Mouse (Mus musculus) left cerebral cortex, adult 8-10 months (tissue): ENCODE results near the gene Spp2. TPM values are rescaled to one million over a fixed set of nuclear protein-coding genes. Genes with fewer than 3 reads are reported as not detected.

ENCODE experiments used
- DNase-seq, 2 experiments: peaks; one replicate each; pipeline ENCODE4 v3.0.0; 2022; ENCODE audit warnings: low spot score in 2 of 2
- total RNA-seq, 4 experiments: library from RNA; stranded (reverse); gene quantifications; 2 replicates each; pipeline ENCODE4 v1.2.4; 2022

The Spp2 gene
- total RNA-seq, 4 experiments from 2014 or later, result not detected

- DNase-seq, result no peak
Observed at GRCm38 (mm10) chr1:88466325-88467064, 59.7 kb downstream of the Spp2 start.

GRCm38 (mm10) chr1:88467866-88468265, 61.1 kb downstream of the Spp2 start:
- DNase-seq, result no peak

DNA sequence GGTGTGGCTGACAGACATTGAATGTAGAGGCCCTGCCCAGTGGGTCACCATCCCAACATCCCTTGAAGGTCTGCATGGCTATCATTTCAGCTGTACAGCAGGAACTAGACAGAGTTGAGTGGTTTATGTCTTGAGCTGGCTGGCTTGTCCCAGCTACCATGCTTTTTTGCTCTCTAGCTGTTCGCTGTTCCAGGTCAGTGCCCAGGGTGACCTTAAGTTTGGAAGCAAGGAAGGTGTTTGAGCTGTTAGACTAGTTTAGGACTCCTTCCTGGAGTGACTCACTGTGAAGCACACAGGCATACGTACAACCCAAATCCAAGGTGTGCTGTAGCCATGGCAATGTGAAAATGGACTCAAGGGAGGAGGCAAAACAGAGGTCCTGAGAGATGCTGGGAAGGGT, 61.6 kb downstream of the Spp2 start:
- no peak for DNase-seq

- no peak for DNase-seq
Observed at GRCm38 (mm10) chr1:88469746-88470145, 63.0 kb downstream of the Spp2 start.

DNA sequence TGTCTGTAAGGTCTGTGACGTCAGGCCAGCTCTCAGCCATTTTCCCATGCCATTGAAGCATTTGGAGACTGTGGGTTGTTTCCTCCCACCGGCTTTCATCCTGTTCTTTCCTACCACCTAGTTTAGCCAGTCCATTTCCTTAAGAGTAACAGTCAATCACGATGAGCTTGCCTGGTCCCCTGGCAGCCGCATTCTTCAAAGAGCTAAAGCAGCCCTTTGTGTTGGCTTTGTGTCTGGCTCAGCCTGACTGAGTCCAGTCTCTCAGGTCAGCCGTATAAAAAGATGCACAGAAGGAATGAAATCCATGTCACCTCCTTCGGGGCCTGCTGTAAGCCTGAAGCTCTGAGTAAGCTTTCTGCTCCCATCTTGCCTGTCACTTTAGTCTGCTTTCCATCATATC, 65.5 kb downstream of the Spp2 start:
- DNase-seq, result no peak

- no peak for DNase-seq
Observed at GRCm38 (mm10) chr1:88473899-88474298, 67.1 kb downstream of the Spp2 start.

- DNase-seq, result no peak
Observed at GRCm38 (mm10) chr1:88474598-88474997, 67.8 kb downstream of the Spp2 start.

DNA sequence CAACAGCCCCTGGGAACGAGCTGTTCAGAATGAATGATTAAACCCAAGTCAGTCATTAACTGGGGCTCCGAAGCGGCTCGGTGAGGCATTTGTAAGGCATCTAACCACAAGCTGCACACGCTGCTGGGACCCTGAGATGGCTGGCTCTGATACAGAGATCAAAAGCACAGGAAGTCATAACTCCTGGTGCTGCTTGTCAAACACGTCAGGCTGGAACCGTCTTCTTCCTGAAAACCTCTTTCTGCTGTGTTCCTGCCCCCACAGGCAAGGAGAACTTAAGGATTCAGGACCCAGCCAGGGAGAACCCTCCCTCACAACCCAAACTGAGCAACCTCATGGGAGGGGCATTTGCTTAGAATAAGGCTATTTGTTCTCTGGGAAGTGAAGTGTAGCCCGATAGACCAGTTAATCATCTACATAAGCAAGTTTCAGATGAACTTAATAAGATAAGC, 68.8 kb downstream of the Spp2 start:
- no peak for DNase-seq

Other genes starting within 250 kb of the Spp2 start
- under 1 TPM in 1 of 4 experiments, not detected in 3; 0.17 TPM for gene Ugt1a5, start 240.9 kb upstream of the Spp2 start, total RNA-seq
- not detected for gene Ugt1a2, start 206.4 kb upstream of the Spp2 start, total RNA-seq
- 1 to 10 TPM; 1.2 to 3.1 (median 2.2) TPM for gene Dnajb3, start 201.2 kb upstream of the Spp2 start, total RNA-seq
- under 1 TPM in 1 of 4 experiments, not detected in 3; 0.26 TPM for gene Ugt1a1, start 195.0 kb upstream of the Spp2 start, total RNA-seq
- gene Mroh2a, start 180.0 kb upstream of the Spp2 start, total RNA-seq, result under 1 TPM in 3 of 4 experiments, not detected in 1; 0.07 to 0.40 (median 0.18) TPM
- gene Hjurp, start 129.3 kb upstream of the Spp2 start, total RNA-seq, result 10 to 100 TPM; 43.2 to 45.6 (median 45.5) TPM
- gene Trpm8, start 129.3 kb upstream of the Spp2 start, total RNA-seq, result under 1 TPM; 0.08 to 0.28 (median 0.16) TPM
- gene Glrp1, start 103.1 kb downstream of the Spp2 start, total RNA-seq, result under 1 TPM in 2 of 4 experiments, not detected in 2; 0.17 to 0.26 TPM